8 mouse cellular contexts compared by ENCODE assay signal in genomic region chr9:22389021-22389476, GRCm38 (mm10). TPM values are rescaled to one million over a fixed set of nuclear protein-coding genes. Genes with fewer than 3 reads are reported as not detected.
DNase-seq lines count a peak whose midpoint lies in the region; ATAC-seq and TF ChIP-seq lines count a peak whose summit lies in the region.

Gene Anln (minus strand): TSS chr9:22389188.

- peaks cover 3 to 20% of the 10 kb centered on the region in 2 experiments for H3K4me1 ChIP-seq in heart, embryonic 14.5 days (ENCODE audit: control insufficient read depth in 2 of 2, insufficient read depth in 2 of 2, low read length in 2 of 2)
- peaks cover 21% of the 10 kb centered on the region for H3K4me1 ChIP-seq in liver, embryonic 11.5 days (replicated peaks; ENCODE audit: control insufficient read depth, insufficient read depth, low read length)

- peak; percentile 83 to 87 for DNase-seq in CD8-positive naive resting alpha-beta T cell, adult 2 months (ENCODE audit: low read depth in 2 of 2, low spot score in 2 of 2)
- peak; percentile 91 for DNase-seq in c-Kit-negative CD71-positive TER-119-positive erythroid progenitor cells, embryonic 14.5 days (ENCODE audit: low read depth, low spot score)
- peak; percentile 65 for DNase-seq in fibroblast of lung, adult 2 months (ENCODE audit: low read depth)
- DNase-seq in kidney, postnatal 10 days = peak; percentile 97
- DNase-seq in liver, embryonic 11.5 days (ENCODE audit: low spot score) = peak; percentile 97
- peak; percentile 96 to 99 for DNase-seq in spleen, postnatal 4 days (ENCODE audit: low spot score in 2 of 2)

- H3K36me3 ChIP-seq in heart, embryonic 14.5 days (ENCODE audit: control insufficient read depth, insufficient read depth, low read length) = no peaks in the 10 kb centered on the region
- no peaks in the 10 kb centered on the region; the same call in 1 of the 2 replicates for H3K36me3 ChIP-seq in liver, embryonic 11.5 days (ENCODE audit: control insufficient read depth, insufficient read depth, low read length)
- H3K36me3 ChIP-seq in myocyte (ENCODE audit: control insufficient read depth, insufficient read depth) = no peaks in the 10 kb centered on the region

- H3K4me2 ChIP-seq in heart, embryonic 14.5 days (ENCODE audit: low read length) = peak within 1 kb of the TSS; percentile 79
- peak within 1 kb of the TSS; percentile 92 for H3K4me2 ChIP-seq in liver, embryonic 11.5 days
- H3K4me2 ChIP-seq in myocyte (ENCODE audit: low read depth) = peak within 1 kb of the TSS; percentile 93

- H3K27me3 ChIP-seq in heart, embryonic 14.5 days (ENCODE audit: control insufficient read depth, insufficient read depth, low read length) = no peaks in the 10 kb centered on the region
- no peaks in the 10 kb centered on the region for H3K27me3 ChIP-seq in liver, embryonic 11.5 days (replicated peaks; ENCODE audit: control insufficient read depth, insufficient read depth, low read length)
- H3K27me3 ChIP-seq in myocyte (ENCODE audit: control insufficient read depth, insufficient read depth, insufficient read length) = no peaks in the 10 kb centered on the region

- peak within 1 kb of the TSS; percentile 92 to 97 for H3K27ac ChIP-seq in heart, embryonic 14.5 days (replicated peaks in 1 of 2; ENCODE audit: control insufficient read depth in 1 of 2, insufficient read depth in 1 of 2, low read depth in 2 of 2, low read length in 2 of 2)
- H3K27ac ChIP-seq in liver, embryonic 11.5 days (ENCODE audit: low read depth, low read length) = peak within 1 kb of the TSS; percentile 98

- peak within 1 kb of the TSS; percentile 48 for H3ac ChIP-seq in myocyte (ENCODE audit: control insufficient read depth, insufficient read length)

- TF ChIP-seq POLR2A in myocyte (IDR thresholded peaks at IDR 0.05; ENCODE audit: insufficient read length, low read depth) = peak; percentile 96

- peak within 1 kb of the TSS; percentile 82 to 98 for H3K4me3 ChIP-seq in heart, embryonic 14.5 days (ENCODE audit: control insufficient read depth in 1 of 2, insufficient read depth in 1 of 2, low read depth in 1 of 2, low read length in 2 of 2)
- peak within 1 kb of the TSS; percentile 94 for H3K4me3 ChIP-seq in liver, embryonic 11.5 days (ENCODE audit: low read depth, low read length)
- peak within 1 kb of the TSS; percentile 77 for H3K4me3 ChIP-seq in myocyte

- WGBS in heart, embryonic 14.5 days = under 1% methylated on average over 41 of the region's 44 CpGs
- under 1% methylated on average over 42 of the region's 44 CpGs for WGBS in liver, embryonic 11.5 days

- peaks cover 47% of the 10 kb centered on the region for H3K79me2 ChIP-seq in myocyte (ENCODE audit: control insufficient read depth, insufficient read depth)

- peak within 1 kb of the TSS; percentile 86 for H3K9ac ChIP-seq in heart, embryonic 14.5 days (ENCODE audit: low read length)
- peak within 1 kb of the TSS; percentile 98 for H3K9ac ChIP-seq in liver, embryonic 11.5 days (ENCODE audit: low read depth, low read length)

- H3K9me3 ChIP-seq in heart, embryonic 14.5 days (ENCODE audit: control insufficient read depth, low read length) = no peaks in the 10 kb centered on the region
- no peaks in the 10 kb centered on the region for H3K9me3 ChIP-seq in liver, embryonic 11.5 days (ENCODE audit: control insufficient read depth, low read length)

- peak; percentile 97 for ATAC-seq in heart, embryonic 14.5 days (ENCODE audit: insufficient number of reproducible peaks, insufficient read depth, low FRiP score, low read depth)
- peak; percentile 94 for ATAC-seq in liver, embryonic 11.5 days (replicated peaks; ENCODE audit: low FRiP score)

TF ChIP-seq in myocyte, 11 proteins besides CTCF, POLR2A, EP300 and RAD21:
- TF ChIP-seq CEBPB (IDR thresholded peaks at IDR 0.05; ENCODE audit: insufficient read depth, poor library complexity, severe bottlenecking) = no peak
- no peak for TF ChIP-seq SRF (IDR thresholded peaks at IDR 0.05; ENCODE audit: control insufficient read depth, insufficient read length, low read depth)
- TF ChIP-seq TCF12 (IDR thresholded peaks at IDR 0.05; ENCODE audit: insufficient read depth, poor library complexity, severe bottlenecking) = no peak
- peak; percentile 98 for TF ChIP-seq E2F4 (IDR thresholded peaks at IDR 0.05; ENCODE audit: insufficient read depth)
- TF ChIP-seq USF1 (IDR thresholded peaks at IDR 0.05; ENCODE audit: low read depth) = peak; percentile 95
- TF ChIP-seq POLR2AphosphoS2 (IDR thresholded peaks at IDR 0.05; ENCODE audit: insufficient read length, low read depth) = peak; percentile 99
- no peak for TF ChIP-seq TCF3 (IDR thresholded peaks at IDR 0.05; ENCODE audit: insufficient read length, low read depth)
- no peak for TF ChIP-seq MAX (IDR thresholded peaks at IDR 0.05; ENCODE audit: low read depth)
- peak in 1 of 3 experiments; percentile 27 for TF ChIP-seq MYOD1 (IDR thresholded peaks at IDR 0.05; ENCODE audit: control insufficient read depth in 1 of 3, insufficient read length in 2 of 3, low read depth in 2 of 3)
- peak in 1 of 3 experiments; percentile 14 for TF ChIP-seq MYOG (IDR thresholded peaks at IDR 0.05; ENCODE audit: control insufficient read depth in 1 of 3, insufficient read depth in 1 of 3, insufficient read length in 2 of 3, low read depth in 2 of 3)
- peak; percentile 42 for TF ChIP-seq REST (IDR thresholded peaks at IDR 0.05; ENCODE audit: insufficient read depth, insufficient read length)

RNA-seq across cellular contexts. Expression of gene Anln, which starts in this region (rescaled TPM):
- 57.6 and 62.0 TPM in 2 replicates for polyA plus RNA-seq in heart, embryonic 14.5 days (2014; fragmentation: Nextera tagmentation; extraction: Ambion mirVana)
- polyA plus RNA-seq in liver, embryonic 11.5 days (2014; fragmentation: Nextera tagmentation; extraction: Ambion mirVana) = 42.6 and 45.5 TPM in 2 replicates
- polyA plus RNA-seq in myocyte (2012; fragmentation: generic; extraction: Trizol) = 25.7 TPM

Comparison
In these comparisons a context has a peak if more than half of its experiments do, and no peak if none do; other contexts are left out.
1. Peak in every context shown above with its lines: DNase-seq, ATAC-seq, H3K4me3 ChIP-seq and H3K27ac ChIP-seq.